Mouse (Mus musculus) CD8-positive naive resting alpha-beta T cell, adult 2 months (primary cell): Measurements from ENCODE around the gene Qk.

Experiments used
- DNase-seq, 2 experiments: peaks; one replicate each; pipeline ENCODE4 v3.0.0; 2022; ENCODE audit warnings: low read depth in 2 of 2, low spot score in 2 of 2

Gene Qk

DNA sequence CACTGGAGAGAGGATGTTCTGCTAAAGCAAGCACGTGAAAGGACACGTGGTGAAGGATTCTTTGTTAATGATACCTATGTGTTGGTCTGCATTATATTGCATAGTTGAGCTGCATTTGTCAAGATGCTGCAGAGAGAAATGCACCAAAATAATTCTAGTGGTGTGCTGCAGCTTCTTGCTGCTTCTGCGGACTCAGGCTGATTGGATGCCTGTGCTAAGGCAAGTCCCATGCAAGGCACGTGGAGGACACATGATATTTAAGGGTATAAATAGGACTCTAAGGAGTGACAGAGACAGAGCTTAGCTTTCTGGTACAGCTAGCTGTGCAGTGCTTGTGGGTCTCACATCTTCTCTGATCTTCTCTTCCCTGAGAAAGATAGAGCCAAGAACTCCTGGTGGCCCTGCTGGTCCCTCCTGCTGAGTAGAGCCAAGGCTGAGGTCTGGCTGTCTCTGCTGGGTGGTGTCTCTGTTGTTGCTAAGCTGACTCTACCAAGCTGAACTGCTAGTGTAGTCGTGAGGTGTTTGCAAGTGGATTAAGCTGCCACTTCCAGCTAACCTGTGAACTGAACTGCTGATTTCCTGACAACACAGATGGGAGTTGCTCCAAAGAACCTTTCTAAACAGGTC lies 8.0 kb upstream of the Qk start:
- no peak for DNase-seq

DNA sequence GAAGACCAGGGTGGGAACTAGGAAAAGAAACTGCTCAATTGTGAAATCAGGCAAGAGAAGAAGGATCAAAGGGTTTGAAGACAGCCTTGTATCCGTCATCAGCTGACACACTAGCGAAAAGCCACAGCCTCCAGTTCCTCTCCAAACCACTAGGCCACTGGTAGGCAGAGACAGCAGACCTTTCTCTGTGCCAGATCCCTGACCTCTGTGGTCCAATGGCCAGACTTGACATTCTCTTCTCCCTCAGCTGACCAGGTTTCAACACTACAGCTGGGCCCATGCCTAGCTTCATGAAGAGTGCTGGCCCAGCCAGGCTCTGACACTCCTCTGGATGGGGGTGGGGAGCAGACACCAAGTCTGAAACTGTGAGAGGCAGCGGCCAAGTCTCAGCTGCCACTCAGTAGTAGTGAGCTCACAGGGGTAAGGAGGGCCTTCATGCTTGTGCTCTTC lies 7.0 kb upstream of the Qk start:
- DNase-seq: no peak

DNA sequence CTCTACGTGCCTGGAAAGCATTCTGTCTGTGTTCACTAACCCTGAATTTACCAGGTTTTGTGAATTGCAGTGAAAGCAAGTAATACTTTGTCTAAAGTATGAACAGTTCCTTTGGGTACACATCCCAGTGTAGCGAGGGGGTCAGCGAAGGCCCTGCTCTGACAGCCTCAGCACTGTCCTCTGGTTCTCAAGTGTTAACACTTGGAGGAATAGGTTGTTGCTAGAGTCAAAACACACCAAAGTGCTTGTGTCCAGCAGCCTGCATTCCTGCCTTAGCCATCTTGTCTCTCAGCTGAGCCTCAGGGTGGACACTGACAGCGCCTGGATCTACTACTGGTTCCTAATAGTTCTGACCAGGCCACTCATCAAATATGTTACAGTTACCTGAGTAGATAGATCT lies 6.3 kb upstream of the Qk start:
- no peak for DNase-seq

DNA sequence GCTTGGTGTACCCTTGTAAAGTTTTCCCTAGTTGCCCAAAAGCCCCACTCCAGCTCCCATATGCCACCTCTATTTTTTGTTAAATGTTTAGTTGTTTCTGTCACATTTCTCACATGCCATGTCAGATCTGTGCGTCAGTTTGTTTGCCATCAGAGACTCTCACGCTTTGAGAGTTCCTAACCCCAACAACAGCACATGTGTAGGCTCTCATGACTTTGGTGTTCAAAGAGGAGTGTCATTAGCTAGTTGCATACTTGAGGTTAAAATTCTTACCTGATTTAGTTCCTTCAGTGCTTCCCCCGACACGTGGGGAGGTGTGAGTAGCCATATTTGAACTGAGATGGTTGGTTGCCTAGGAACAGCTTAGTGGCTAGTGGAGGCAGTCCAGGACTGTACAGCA lies 2.1 kb upstream of the Qk start:
- DNase-seq: no peak

DNA sequence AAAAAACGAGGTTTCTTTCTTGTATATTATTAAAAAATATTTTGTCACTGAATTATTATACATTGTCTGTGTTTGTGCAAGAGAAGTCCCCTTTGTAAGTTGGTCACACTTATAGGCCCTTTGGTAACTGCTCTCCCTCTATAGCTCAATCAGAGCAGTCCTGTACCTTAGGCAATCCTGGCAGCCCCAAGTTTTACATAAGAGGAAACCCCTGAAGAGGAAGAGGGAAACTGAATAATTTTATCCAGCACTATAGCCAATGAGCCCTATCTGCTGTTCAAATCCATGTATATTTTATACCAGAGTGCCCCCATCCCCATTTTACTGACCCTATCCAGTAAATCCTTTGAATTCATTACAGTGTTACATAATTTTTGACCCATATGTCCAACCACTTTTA lies 1.4 kb upstream of the Qk start:
- no peak for DNase-seq

DNA sequence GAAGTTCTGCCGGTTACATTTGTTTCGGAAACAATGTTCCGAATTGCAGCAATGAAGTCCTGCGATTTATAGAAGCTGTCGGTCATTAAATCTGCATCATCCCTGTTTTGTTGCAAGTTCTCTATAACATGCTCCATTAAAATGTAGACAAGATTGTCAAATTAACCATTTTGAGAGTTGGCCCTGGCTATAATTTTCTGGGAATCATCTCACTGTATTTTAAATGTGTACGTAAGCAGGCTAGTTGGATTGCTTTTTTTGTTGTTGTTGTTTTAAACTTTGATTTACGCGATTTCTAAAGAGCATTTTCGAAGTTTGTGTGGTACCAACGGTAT lies 769 bp upstream of the Qk start:
- no peak for DNase-seq

DNA sequence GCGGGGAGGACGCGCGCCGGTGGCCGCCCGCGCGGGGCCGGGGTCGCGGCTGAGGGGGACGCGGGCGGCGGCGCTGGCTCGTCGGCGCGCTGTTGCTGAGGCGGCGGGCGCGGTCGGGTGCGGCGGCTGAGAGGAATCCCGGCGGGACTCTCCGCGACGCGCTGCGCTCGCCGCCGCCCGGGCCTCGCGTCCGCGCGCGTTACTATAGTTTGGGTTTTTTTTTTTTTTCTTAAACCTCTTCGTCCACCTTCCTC lies 296 bp downstream of the Qk start:
- DNase-seq: no peak

DNA sequence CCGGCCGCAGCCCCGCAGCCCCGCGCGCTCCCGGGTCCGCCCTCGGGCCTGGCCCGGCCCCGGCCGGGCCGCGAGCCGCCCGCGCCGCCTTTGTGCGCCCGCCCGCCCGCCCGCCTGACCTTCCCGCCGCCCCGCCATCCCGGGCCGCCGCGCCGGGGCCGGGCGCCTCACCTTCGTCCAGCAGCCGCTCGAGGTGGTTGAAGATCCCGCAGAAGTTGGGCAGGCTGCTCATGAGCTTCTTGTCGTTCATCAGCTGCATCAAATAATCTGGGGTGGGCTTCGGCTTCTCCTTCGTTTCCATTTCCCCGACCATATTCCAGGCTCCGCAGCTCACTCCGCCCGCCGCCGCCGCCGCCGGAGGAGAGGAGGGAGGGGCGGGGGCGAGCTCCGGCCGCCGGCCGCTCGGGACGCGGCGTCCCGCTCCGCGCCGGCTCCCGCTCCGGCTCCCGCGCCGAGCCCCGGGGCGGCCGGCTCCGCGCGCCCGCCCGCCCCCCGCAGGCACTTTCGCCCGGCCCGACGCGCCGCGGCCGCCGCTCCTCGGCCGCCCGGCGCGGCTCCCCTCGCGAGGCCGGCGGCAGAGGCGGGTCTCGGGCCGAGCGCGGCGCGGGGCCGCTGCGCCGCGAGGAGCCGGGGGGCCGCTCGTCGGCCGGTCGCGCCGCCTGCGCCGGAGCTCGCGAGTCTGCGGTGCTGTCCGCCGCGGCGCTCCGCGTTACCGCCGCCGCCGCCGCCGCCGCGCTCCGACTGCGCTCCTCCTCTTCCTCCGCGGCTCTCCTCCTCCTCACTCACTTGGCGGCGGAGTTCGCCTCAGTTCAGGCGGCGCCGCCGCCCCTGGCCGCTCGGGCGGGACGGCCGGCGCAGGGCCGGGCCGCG lies 858 bp downstream of the Qk start:
- DNase-seq: peak; percentile 38 to 52

DNA sequence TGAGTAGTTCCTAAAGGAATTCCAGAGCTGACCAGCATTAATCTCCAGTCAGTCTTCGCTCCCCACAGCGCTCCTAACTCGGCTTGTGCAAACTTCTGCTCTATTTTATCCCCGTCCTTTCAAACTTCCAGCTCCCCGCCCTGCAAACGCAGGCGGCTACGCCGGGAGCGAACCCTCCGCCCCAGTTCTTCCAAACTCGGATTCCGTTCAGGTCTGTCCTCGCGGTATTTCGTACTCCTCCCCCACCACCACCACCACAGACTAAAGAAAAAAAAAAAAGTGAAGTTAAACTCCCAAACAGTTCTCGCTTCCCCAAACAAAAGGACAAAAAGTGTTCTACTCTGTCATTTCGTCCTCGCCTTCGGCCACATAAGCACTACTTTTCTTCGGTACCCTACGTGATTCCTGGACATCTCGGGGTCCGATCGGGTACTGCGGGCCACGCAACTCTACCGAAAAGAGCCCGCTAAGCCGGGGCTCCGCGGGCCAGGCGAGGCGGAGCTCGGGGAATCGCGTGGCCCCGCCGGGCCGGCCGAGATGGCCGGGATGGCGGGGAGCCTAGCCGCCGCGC lies 1.6 kb downstream of the Qk start:
- DNase-seq: peak in 1 of 2 experiments; percentile 47

DNA sequence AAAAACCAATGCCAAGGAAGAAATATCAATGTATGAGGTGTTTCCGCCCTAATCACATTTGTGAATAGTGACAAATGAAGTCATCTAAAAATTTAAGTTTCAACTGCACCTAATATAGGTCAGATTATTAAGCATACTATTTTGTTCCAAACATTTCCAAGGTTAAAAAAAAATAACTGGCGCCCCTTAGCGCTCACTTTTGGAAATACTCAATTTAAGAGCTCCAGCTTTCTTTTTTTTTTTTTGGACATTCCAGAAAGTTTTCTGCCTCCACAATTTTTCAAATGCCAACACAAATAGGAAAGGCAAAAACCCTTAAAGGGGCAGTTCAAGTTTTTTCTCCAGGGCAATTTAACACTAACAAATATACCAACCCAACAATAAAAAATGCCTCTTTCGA lies 2.5 kb downstream of the Qk start:
- peak in 1 of 2 experiments; percentile 18 for DNase-seq

DNA sequence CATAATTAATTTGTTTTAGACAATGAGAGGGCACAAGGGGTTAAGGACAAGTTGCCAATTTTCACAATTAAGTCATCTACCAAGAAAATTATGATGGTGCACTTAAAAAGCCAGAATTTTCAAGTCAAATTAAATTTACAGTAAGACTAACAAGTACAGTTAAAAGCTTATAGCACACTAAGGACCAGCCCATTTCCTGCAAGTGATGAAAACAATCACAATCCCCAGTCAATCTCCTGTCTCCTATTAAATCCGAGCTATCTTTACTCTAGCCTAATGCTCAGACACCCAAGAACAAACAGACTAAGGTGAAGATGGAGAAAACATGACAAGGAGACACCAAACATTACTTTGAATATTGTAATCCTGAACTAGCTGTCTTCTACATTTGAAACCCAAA lies 3.2 kb downstream of the Qk start:
- no peak for DNase-seq

DNA sequence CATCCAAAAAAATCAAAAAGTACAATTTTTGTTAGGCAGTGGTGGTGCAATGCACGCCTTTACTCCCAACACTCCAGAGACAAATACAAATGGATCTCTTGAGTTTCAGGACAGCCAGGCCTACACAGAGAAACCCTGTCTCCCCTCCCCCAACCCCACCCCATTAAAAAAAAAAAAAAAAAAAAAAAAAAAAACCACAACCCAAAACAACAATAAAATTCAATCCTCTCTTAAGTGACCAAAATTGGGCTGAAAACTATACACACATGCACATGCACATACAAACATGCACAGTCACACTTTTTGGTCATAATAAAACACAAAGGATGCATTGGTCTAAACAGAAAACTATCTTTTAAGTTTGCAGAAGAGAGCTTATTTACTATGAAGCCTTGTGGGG lies 9.6 kb downstream of the Qk start:
- DNase-seq: no peak

DNA sequence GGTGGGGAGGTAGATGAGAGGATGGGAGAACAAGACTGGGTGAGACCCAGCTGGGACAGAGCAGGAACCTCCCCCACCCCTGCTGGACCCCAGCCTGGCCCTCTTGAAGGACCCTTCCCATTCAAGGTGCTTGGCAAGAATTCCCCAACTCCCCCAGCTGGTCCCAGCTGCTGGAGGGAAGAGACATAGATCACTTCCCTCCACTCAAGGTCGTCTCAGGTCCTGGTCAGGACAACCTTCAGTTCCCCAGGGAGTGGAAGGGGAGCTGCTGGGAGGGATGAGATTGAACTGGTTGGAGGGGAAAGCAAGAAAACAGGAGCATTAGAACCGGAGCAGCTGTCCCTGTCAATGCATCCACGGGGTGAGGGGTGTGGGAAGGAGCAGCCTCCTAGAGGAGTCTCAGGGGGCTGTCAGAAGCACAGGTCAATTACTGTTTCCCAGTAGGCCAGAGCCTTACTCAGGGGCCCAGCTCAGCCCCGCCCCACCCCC lies 10.5 kb downstream of the Qk start:
- no peak for DNase-seq

DNA sequence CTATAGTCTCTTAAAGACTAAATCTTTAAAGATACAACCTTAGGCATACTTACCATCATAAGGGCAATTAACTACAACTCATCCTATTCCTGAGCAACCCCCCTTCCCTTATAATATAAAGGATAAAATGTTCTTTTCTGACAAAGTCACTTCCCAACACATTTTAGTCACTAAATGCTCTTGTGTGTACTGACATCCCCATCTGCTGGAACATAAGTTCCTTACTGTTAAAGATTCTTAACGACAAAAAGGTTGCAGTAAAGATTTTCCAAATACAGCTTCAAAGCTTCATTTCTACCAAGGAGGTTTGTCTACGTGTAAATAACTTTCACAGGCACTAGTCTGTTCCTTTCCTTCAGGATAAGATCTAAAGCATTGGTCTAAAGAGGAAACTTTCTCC lies 13.2 kb downstream of the Qk start:
- no peak for DNase-seq

DNA sequence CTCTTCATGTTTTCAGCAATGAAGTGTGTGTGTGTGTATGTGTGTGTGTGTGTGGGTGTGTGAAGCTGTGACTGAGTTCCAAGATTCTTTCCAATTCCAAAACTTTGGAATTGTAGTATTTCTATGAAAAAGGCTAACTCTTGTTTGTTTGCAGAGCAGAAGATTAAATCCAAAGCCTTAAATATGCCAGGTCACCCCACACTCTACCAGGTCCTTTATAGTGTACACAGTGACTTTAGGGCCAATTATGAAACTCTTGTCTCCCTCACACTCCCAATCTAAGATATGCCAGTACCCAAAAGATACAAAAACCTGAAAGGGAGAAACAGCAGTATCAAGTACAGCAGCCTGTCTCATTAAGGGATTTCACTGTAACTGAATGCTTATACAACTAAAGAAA lies 15.7 kb downstream of the Qk start:
- no peak for DNase-seq

DNA sequence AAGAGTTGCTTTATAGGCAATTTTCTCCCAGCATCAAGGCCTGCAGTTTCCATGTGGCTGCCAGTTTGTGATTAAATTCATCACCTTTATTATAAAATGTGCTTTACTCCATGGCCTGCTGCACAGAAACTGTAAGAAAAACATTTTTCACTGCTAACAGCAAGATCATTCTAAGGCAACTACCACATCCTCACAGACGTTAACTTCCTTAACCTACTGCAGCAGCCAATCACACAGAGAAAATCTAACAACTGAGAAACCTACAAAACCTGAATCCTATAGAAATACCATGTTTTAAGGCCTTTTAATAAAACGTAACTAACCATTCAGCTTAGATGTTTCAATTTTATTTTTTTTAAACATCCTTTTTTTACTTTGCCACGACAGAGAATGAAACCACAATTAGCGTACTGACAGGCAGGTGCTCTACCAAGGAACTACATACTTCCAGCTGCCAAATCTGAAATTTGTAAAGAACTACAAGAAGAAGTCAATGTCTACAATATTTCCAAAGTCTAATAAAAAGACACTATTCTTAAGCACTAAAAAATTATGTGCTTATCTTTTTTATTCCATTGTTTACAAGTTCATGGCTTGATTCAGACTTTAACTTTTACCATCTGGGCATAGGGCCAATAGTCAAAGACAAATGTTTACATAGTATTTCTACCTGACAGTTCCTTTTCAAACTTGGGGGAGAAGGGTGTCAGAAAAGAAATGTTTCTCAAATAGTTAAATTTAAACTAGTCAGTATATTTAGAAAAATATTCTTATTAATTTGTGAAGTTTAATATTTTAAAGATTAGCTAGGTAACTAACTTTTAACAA lies 18.5 kb downstream of the Qk start:
- DNase-seq: no peak

DNA sequence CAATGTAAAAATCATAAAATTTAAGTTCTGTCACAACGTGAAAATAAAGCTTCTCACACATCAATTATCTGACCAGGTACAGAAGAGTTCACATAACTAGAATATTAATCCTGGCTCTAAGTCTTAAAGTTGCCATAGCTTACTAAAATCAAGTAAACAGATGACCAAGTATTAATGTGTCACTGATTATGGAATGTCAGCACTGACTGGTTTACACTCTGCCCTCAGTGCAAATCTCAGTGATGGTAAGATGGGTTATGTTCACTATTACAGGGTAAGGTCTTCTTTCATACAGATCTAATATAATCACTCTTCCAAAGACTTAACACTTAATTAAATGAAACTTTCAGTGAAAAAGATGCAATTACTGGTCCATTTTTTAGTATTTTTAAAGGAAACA lies 20.3 kb downstream of the Qk start:
- no peak for DNase-seq

DNA sequence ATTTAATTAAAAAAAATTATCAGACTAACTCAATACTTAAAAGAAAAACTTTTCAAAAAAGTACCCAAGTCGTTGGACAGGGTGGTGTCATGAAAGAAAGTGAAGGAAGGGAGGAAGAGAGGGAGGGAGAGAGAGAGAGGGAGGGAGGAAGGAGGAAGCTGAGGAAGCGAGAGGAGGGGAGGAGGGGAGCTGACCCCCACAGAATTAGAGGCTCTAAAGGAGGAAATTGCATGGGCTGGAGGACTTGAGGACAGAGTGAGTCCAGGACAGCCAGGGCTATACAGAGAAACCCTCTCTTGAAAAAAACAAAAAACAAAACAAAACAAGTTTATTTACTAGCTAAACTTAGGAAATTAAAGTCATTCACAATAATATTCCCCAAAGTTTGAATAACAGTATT lies 27.1 kb downstream of the Qk start:
- DNase-seq: no peak

DNA sequence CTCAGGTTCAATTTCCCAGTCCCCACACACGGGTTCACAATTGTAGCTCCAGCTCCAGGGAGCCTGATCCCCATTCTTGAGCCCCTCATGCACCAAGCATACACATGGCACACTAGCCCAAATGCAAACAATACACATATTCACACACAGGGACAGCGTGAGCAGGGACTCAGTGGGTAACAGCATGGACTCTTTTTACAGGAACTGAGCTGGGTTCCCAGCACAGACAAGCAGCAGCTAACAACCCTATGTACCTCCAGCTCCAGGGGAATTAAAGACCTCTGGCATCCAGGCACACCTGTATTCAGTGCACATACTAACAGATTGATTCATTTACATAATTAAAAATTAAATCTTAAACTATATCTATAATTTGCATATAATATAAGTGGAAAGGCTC lies 34.9 kb downstream of the Qk start:
- no peak for DNase-seq

DNA sequence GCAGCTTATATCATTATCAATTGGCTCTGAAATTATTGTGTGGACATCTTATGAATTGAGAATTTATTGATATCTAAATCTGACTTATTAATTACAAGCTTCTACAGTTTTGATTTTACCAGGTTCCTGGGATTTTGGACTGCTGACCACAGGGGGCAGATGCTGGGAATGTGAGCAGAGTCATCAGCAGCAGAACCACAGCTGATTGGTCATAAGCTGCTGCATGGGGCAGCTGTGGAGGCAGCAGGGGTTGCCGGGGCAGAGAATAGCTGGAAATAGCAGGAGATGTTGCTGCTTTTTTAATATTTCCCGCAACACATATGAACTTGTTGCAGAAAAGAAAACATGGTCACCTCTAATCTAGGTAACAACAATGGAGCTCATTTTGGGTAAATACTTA lies 40.1 kb downstream of the Qk start:
- no peak for DNase-seq

DNA sequence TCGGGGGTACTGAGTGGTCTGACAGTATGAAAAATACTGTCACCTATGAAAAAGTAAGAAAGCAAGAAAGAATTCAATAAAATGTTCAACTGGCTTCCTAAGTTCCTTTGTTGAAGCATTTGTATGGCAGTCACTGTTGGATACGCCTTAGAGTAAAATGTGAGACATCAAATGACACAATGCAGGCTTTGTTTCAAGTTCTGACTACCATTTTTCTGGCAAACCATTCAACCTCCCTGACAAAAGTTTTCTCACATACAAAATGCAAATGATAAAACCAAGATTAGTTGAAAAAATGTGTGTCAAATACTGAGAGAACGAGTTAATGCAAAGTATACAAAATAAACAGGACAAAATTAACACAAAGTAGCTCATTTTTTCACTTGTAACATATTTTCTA lies 50.1 kb downstream of the Qk start:
- DNase-seq: no peak

DNA sequence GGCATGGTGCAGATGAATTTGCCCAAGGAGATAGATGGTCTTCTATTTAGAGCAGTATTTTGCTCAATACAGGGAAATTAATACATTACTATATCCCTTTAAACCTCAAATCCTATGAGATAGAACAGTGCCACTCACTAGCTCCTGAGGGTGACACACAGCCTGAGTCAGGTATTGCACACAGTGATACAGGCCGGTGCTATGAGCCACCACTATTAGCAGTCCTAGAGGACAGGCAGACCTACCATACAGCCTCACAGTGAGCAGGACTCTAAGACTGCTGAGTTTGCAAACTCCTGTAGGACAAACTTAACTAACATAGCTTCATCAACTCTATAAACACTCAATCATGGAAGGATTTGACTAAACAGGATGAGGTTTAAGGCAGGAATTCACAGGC lies 51.2 kb downstream of the Qk start:
- DNase-seq: no peak
